Mouse (Mus musculus) MEL (cell line): ENCODE data around the gene Thrsp. TPM values are rescaled to one million over a fixed set of nuclear protein-coding genes. Genes with fewer than 3 reads are reported as not detected.
A peak's percentile ranks its signal among the peaks of the same experiment; 100 is the strongest.

Source experiments
- DNase-seq: peaks from one replicate; pipeline ENCODE4 v3.0.0; 2011; ENCODE audit warnings: low read depth, low spot score
- H3K27ac ChIP-seq: 2 replicates; pipeline ENCODE4 v1.5.1; 2012; ENCODE audit warnings: low read depth, mild to moderate bottlenecking, control low read depth, low read length, moderate library complexity; ENCODE audit not compliant: control insufficient read depth
- H3K27me3 ChIP-seq, 2 experiments: fragments of 150-350 bp in 1 of 2; sonication (generic) in 1 of 2; 2 replicates each; pipeline ENCODE4 v1.6.1; 2012; ENCODE audit warnings: low read length in 2 of 2, mild to moderate bottlenecking in 2 of 2, improper control_type of control experiment in 1 of 2, moderate library complexity in 1 of 2; ENCODE audit not compliant: insufficient read depth in 2 of 2, control insufficient read depth in 1 of 2
- H3K36me3 ChIP-seq, 2 experiments: 2 replicates each; pipeline ENCODE4 v1.6.1; 2012 to 2014; ENCODE audit warnings: low read length in 2 of 2, improper control_type of control experiment in 1 of 2, inconsistent platforms in 1 of 2, mild to moderate bottlenecking in 1 of 2; ENCODE audit not compliant: insufficient read depth in 2 of 2, control insufficient read depth in 1 of 2
- H3K4me1 ChIP-seq, 2 experiments: fragments of 150-350 bp in 1 of 2; sonication (generic) in 1 of 2; 2 replicates each; pipeline ENCODE4 v1.6.1; 2012; ENCODE audit warnings: low read length in 2 of 2, improper control_type of control experiment in 1 of 2, mild to moderate bottlenecking in 1 of 2; ENCODE audit not compliant: insufficient read depth in 2 of 2, control insufficient read depth in 1 of 2
- H3K4me3 ChIP-seq, 2 experiments: fragments of 150-350 bp in 1 of 2; sonication (generic) in 1 of 2; 2 replicates each; pipeline ENCODE4 v1.5.1; 2012; ENCODE audit warnings: low read depth in 2 of 2, low read length in 2 of 2, mild to moderate bottlenecking in 2 of 2, moderate library complexity in 2 of 2, control low read depth in 1 of 2, improper control_type of control experiment in 1 of 2; ENCODE audit not compliant: control insufficient read depth in 1 of 2, insufficient read depth in 1 of 2
- H3K79me2 ChIP-seq: 2 replicates; pipeline ENCODE4 v1.6.1; 2012; ENCODE audit warnings: mild to moderate bottlenecking, low read length, moderate library complexity; ENCODE audit not compliant: control insufficient read depth, poor library complexity, insufficient read depth
- H3K9ac ChIP-seq: 2 replicates; pipeline ENCODE4 v1.6.1; 2012; ENCODE audit warnings: low read depth, mild to moderate bottlenecking, control low read depth, low read length, moderate library complexity; ENCODE audit not compliant: control insufficient read depth, poor library complexity, severe bottlenecking
- H3K9me3 ChIP-seq: fragments of 150-350 bp; sonication (generic); replicated peaks from 2 replicates; pipeline ENCODE4 v1.6.1; 2012; ENCODE audit warnings: mild to moderate bottlenecking, low read length, improper control_type of control experiment, moderate library complexity; ENCODE audit not compliant: insufficient read depth
- CTCF ChIP-seq, 3 experiments: IDR thresholded peaks in 2 of 3; conservative IDR thresholded peaks in 1 of 3; 2 replicates each; pipeline ENCODE4 v1.5.1; 2011 to 2012; ENCODE audit warnings: low read length in 3 of 3, low read depth in 2 of 3, mild to moderate bottlenecking in 2 of 3, improper control_type of control experiment in 1 of 3, inconsistent platforms in 1 of 3, mixed read lengths in 1 of 3, moderate library complexity in 1 of 3; ENCODE audit not compliant: control insufficient read depth in 1 of 3, insufficient read depth in 1 of 3, poor library complexity in 1 of 3, severe bottlenecking in 1 of 3
- KAT2A ChIP-seq: conservative IDR thresholded peaks from 2 replicates; pipeline ENCODE4 v1.6.1; 2012; ENCODE audit warnings: low read depth, low read length, improper control_type of control experiment, inconsistent platforms
- MAFK ChIP-seq: IDR thresholded peaks from 2 replicates; pipeline ENCODE4 v1.6.1; 2011; ENCODE audit warnings: low read depth, mild to moderate bottlenecking, low read length, improper control_type of control experiment, borderline replicate concordance
- MEF2A ChIP-seq: IDR thresholded peaks from 2 replicates; pipeline ENCODE4 v1.6.1; 2014; ENCODE audit warnings: low read depth, mild to moderate bottlenecking, inconsistent platforms, low read length, improper control_type of control experiment; ENCODE audit not compliant: poor library complexity, insufficient replicate concordance, severe bottlenecking; ENCODE audit errors: extremely low read depth
- NRF1 ChIP-seq: IDR thresholded peaks from 2 replicates; pipeline ENCODE4 v1.6.1; 2014; ENCODE audit warnings: low read depth, mild to moderate bottlenecking, inconsistent platforms, low read length, improper control_type of control experiment, moderate library complexity; ENCODE audit not compliant: poor library complexity, insufficient read depth, severe bottlenecking
- RAD21 ChIP-seq: IDR thresholded peaks from 2 replicates; pipeline ENCODE4 v1.6.1; 2011; ENCODE audit warnings: mild to moderate bottlenecking, low read depth, low read length, improper control_type of control experiment
- SIN3A ChIP-seq: IDR thresholded peaks from 2 replicates; pipeline ENCODE4 v1.6.1; 2012; ENCODE audit warnings: low read length, improper control_type of control experiment, inconsistent platforms
- SMC3 ChIP-seq: IDR thresholded peaks from 2 replicates; pipeline ENCODE4 v1.6.1; 2011; ENCODE audit warnings: low read depth, low read length, improper control_type of control experiment
- TBP ChIP-seq: IDR thresholded peaks from 2 replicates; pipeline ENCODE4 v1.8.0; 2011; ENCODE audit warnings: low read depth, low read length, improper control_type of control experiment
- TCF12 ChIP-seq: IDR thresholded peaks from 2 replicates; pipeline ENCODE4 v1.6.1; 2014; ENCODE audit warnings: low read depth, mild to moderate bottlenecking, inconsistent platforms, low read length, improper control_type of control experiment, moderate library complexity
- UBTF ChIP-seq: IDR thresholded peaks from 2 replicates; pipeline ENCODE4 v1.6.1; 2012; ENCODE audit warnings: low read depth, mild to moderate bottlenecking, inconsistent platforms, low read length, improper control_type of control experiment, moderate library complexity, borderline replicate concordance; ENCODE audit not compliant: insufficient read depth
- USF1 ChIP-seq: IDR thresholded peaks from 2 replicates; pipeline ENCODE4 v1.6.1; 2014; ENCODE audit warnings: low read depth, mild to moderate bottlenecking, inconsistent platforms, low read length, improper control_type of control experiment, moderate library complexity
- USF2 ChIP-seq, 2 experiments: IDR thresholded peaks; 2 replicates each; pipeline ENCODE4 v1.6.1; 2011 to 2012; ENCODE audit warnings: improper control_type of control experiment in 2 of 2, low read length in 2 of 2, borderline replicate concordance in 1 of 2, inconsistent platforms in 1 of 2, low read depth in 1 of 2, mild to moderate bottlenecking in 1 of 2; ENCODE audit not compliant: insufficient read depth in 1 of 2
- ZNF384 ChIP-seq: IDR thresholded peaks from 2 replicates; pipeline ENCODE4 v1.6.1; 2012; ENCODE audit warnings: low read depth, mild to moderate bottlenecking, inconsistent platforms, low read length, improper control_type of control experiment
- polyA plus RNA-seq, 2 experiments: library from polyadenylated mRNA; stranded (reverse) in 1 of 2; unstranded in 1 of 2; fragments of >175 nt in 1 of 2; fragments of >200 nt in 1 of 2; gene quantifications; 2 replicates each; pipeline versions ENCODE4 v1.2.1 to v1.2.4; 2012; ENCODE audit warnings: low replicate concordance in 2 of 2, low read depth in 1 of 2; ENCODE audit not compliant: insufficient read length in 2 of 2, insufficient read depth in 1 of 2, missing spikeins in 1 of 2
- total RNA-seq: library from RNA; depleted of rRNA; stranded (reverse); fragments of 300-350 nt; gene quantifications from 2 replicates; pipeline ENCODE4 v1.2.3, GENCODE M21; 2012

The Thrsp gene
- total and polyA plus RNA-seq, 3 experiments, result 0.06 TPM; not detected in 2

GRCm38 (mm10) chr7:97387561-97388147, 29.9 kb downstream of the Thrsp start:
- DNase-seq, result peak; percentile 37
- Histone ChIP-seq H3K4me3 (no peak overlapping the region), H3K27ac (no peak overlapping the region), H3K79me2 (no peaks in the 10 kb centered on the region), H3K27me3 (no peaks in the 10 kb centered on the region), H3K9ac (no peak overlapping the region), H3K36me3 (peaks cover 0 to 11% of the 10 kb centered on the region in 2 experiments; a peak in 2 of 4 replicates), H3K9me3 (no peaks in the 10 kb centered on the region), H3K4me1 (peaks cover 0 to 3% of the 10 kb centered on the region in 2 experiments; a peak in 1 of 4 replicates)
- TF ChIP-seq ZNF384 (no peak), UBTF (no peak), SMC3 (no peak)

GRCm38 (mm10) chr7:97386806-97387370, 30.6 kb downstream of the Thrsp start:
- Histone ChIP-seq H3K79me2 (no peaks in the 10 kb centered on the region), H3K4me1 (peaks cover 0 to 3% of the 10 kb centered on the region in 2 experiments; a peak in 1 of 4 replicates)
- DNase-seq, result no peak
- TF ChIP-seq UBTF, result no peak
- no peak for TF ChIP-seq MAFK
- no peak for TF ChIP-seq MEF2A
- TF ChIP-seq KAT2A, result no peak
- no peak for TF ChIP-seq USF1
- TF ChIP-seq NRF1, result no peak
- no peak for TF ChIP-seq TBP
- no peak for TF ChIP-seq CTCF (IDR thresholded peaks at IDR 0.05 in 2 of 3, conservative IDR thresholded peaks at IDR 0.05 in 1 of 3; ENCODE audit: control insufficient read depth in 1 of 3, insufficient read depth in 1 of 3, low read depth in 2 of 3, low read length in 3 of 3, poor library complexity in 1 of 3, severe bottlenecking in 1 of 3)
- TF ChIP-seq RAD21, result no peak
- TF ChIP-seq ZNF384, result no peak
- TF ChIP-seq SIN3A, result no peak
- no peak for TF ChIP-seq TCF12
- TF ChIP-seq USF2 (IDR thresholded peaks at IDR 0.05; ENCODE audit: borderline replicate concordance in 1 of 2, insufficient read depth in 1 of 2, low read depth in 1 of 2, low read length in 2 of 2), result no peak
- TF ChIP-seq, all 39 proteins: peak for 0
- no peak overlapping the region for H3K4me3 ChIP-seq
- H3K9me3 ChIP-seq, result no peaks in the 10 kb centered on the region
- H3K36me3 ChIP-seq, result peaks cover 0 to 14% of the 10 kb centered on the region in 2 experiments; a peak in 2 of 4 replicates
- no peaks in the 10 kb centered on the region for H3K27me3 ChIP-seq
- H3K27ac ChIP-seq, result no peak overlapping the region
- no peak overlapping the region for H3K9ac ChIP-seq
